Mouse (Mus musculus) megakaryocyte, embryonic 14.5 days (primary cell): ENCODE data around the gene Sel1l3. TPM values are rescaled to one million over a fixed set of nuclear protein-coding genes. Genes with fewer than 3 reads are reported as not detected.

Experiments used
- H3K27me3 ChIP-seq: replicated peaks from 2 replicates; pipeline ENCODE3; 2012; ENCODE audit warnings: inconsistent platforms
- H3K36me3 ChIP-seq: replicated peaks from 2 replicates; pipeline ENCODE3; 2012; ENCODE audit warnings: low read length, inconsistent platforms, mixed read lengths
- H3K4me1 ChIP-seq: 2 replicates; pipeline ENCODE4 v1.6.1; 2012; ENCODE audit warnings: inconsistent platforms
- H3K4me3 ChIP-seq: replicated peaks from 2 replicates; pipeline ENCODE3; 2012; ENCODE audit warnings: moderate library complexity, mild to moderate bottlenecking, inconsistent platforms
- H3K9me3 ChIP-seq: 2 replicates; pipeline ENCODE4 v1.6.1; 2012; ENCODE audit warnings: inconsistent platforms
- FLI1 ChIP-seq: IDR thresholded peaks from 2 replicates; pipeline ENCODE4 v1.6.1; 2012; ENCODE audit warnings: low read length, inconsistent platforms, mixed read lengths
- GATA1 ChIP-seq: IDR thresholded peaks from 3 replicates; pipeline ENCODE4 v1.6.1; 2012; ENCODE audit warnings: mixed read lengths, low read length, inconsistent platforms, borderline replicate concordance
- polyA plus RNA-seq: library from polyadenylated mRNA; stranded (reverse); fragments of >175 nt; gene quantifications from 2 replicates; pipeline ENCODE4 v1.2.3, GENCODE M21; 2012; ENCODE audit warnings: low replicate concordance; ENCODE audit not compliant: insufficient read depth

The Sel1l3 gene
- polyA plus RNA-seq, 1 experiment, result 0.08 TPM

DNA sequence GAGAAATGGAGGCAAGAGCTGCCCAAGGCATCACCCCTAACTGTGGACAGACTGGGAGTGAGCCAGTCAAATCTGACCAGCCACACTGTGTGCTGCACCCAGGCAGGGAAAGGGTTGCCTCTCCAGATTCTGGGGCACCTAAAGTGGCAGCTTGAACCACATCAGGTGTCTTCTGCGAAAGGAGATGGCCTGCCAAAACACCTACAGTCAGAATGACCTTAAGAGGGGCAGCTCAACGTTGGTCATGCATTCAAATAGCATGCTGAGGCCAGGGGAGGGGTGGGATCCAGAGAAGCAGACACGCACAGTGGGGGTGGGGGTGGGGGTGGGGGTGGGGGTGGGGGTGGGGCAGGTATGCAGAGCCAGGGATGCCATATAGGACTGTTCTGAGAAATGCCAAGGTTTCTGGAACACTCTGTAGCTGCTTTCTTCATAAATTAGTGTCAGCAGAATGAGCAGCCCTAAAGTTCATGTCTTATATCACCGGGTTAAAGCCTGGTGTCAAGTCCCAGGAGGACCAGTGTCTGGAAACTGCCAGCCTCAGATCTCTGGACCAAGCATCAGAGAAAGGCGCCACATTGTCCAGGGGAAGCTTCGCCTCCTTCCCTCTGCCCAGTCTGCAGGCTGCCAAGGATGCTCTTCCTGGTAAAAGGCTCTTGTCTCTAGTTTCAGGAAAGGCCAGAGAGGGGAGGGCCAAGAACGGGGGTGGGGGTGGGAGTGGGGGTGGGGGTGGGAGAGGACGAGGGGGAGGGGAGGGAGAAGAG is 65.4 kb downstream of the Sel1l3 start:
- H3K4me3 ChIP-seq, result no peak overlapping the region
- H3K4me1 ChIP-seq, result no peaks in the 10 kb centered on the region
- peaks cover 20% of the 10 kb centered on the region for H3K9me3 ChIP-seq
- H3K36me3 ChIP-seq, result no peaks in the 10 kb centered on the region
- no peaks in the 10 kb centered on the region for H3K27me3 ChIP-seq
- no peak for TF ChIP-seq GATA1
- no peak for TF ChIP-seq FLI1

DNA sequence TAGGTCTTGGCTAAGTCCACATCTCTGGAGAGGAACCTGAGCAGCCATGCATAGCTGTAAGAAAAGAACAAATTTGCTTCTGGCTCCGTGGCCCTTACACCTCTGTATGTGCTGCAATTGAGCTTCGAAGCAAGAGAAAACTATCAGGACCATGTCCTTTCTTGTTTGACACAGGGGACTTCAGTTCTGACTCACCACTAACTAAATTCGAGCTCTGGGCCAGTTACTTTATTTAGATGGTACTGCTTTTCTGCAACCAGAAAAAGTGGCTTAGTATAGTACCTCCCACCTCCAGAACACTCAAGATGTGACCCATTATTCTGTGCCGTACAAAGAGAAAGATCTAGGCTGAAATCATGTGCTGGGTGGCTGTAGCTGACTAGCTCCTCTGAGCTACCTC is 66.3 kb downstream of the Sel1l3 start:
- Histone ChIP-seq H3K36me3 (no peaks in the 10 kb centered on the region), H3K27me3 (no peaks in the 10 kb centered on the region), H3K4me1 (no peaks in the 10 kb centered on the region), H3K9me3 (peaks cover 24% of the 10 kb centered on the region), H3K4me3 (no peak overlapping the region)
- no peak for TF ChIP-seq FLI1
- no peak for TF ChIP-seq GATA1

DNA sequence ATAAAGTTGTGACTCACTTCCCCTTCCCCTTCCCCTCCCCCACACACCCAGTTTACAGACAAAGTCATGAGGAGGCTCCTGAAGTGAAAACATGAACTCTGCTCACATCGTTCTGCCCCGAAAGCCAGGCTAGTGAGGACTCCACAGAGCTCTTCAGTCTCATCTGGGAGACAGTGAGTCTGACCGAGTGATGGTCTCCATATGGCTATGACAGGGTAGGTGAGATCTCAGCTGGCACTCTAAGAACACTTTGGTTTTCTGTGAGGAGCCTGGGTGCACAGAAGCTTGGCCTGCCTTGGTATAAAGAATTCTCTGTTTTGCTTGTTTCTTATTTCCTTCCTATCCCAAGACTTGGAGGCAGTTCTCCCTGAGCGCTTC is 67.1 kb downstream of the Sel1l3 start:
- Histone ChIP-seq H3K4me1 (no peaks in the 10 kb centered on the region), H3K27me3 (no peaks in the 10 kb centered on the region), H3K36me3 (no peaks in the 10 kb centered on the region), H3K9me3 (peaks cover 29% of the 10 kb centered on the region), H3K4me3 (no peak overlapping the region)
- TF ChIP-seq FLI1 (no peak), GATA1 (no peak)

DNA sequence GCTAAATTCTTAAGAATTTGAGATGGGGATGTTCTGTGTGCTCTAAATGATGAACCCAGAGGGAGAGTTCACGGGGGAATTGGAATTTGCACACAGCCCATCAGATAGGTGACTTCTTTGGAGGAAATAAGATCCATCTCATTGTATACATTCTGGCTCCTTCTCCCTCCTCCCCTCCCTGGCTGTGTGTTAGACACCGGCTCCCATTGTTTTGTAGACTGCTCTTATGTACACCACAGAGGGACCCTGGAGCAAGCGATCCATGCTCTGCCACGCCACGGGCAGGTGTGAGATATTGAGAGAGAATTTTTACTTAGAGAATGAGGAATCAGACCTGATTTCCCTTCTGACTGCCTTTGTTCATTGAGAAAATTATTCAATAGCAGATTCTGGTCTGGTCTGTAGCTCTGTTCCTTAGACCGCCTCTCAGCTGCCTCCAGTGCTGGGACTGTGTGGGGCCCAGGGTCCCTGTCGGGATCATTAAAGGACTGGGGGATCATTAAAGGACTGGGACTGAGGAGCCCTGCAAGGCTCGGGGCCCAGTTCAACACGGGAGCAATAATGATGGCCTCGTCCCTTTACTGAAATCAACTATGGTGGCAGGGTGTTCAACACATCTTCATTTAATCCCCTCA is 67.6 kb downstream of the Sel1l3 start:
- Histone ChIP-seq H3K4me3 (no peak overlapping the region), H3K9me3 (peaks cover 33% of the 10 kb centered on the region), H3K36me3 (no peaks in the 10 kb centered on the region), H3K4me1 (no peaks in the 10 kb centered on the region), H3K27me3 (no peaks in the 10 kb centered on the region)
- no peak for TF ChIP-seq GATA1
- TF ChIP-seq FLI1, result no peak

DNA sequence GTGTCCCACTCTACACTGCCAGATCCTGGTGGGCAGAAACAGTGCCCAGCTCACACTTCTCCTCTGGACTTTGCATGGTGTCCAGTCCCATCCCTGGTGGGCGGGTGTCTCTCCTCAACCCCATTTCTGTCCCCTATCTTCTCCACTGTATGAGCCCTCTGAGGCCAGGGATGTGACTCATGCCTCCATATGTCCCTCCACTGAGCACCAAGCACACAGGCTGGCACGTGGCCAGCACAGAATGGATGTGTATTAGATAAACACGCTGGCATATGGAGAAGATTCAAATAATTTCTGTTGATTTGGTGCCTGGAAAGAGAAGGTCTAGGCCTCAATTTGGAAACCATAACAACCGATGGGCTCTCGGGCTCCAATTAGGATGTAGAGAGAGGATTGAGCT is 71.1 kb downstream of the Sel1l3 start:
- TF ChIP-seq FLI1, result no peak
- TF ChIP-seq GATA1, result no peak

DNA sequence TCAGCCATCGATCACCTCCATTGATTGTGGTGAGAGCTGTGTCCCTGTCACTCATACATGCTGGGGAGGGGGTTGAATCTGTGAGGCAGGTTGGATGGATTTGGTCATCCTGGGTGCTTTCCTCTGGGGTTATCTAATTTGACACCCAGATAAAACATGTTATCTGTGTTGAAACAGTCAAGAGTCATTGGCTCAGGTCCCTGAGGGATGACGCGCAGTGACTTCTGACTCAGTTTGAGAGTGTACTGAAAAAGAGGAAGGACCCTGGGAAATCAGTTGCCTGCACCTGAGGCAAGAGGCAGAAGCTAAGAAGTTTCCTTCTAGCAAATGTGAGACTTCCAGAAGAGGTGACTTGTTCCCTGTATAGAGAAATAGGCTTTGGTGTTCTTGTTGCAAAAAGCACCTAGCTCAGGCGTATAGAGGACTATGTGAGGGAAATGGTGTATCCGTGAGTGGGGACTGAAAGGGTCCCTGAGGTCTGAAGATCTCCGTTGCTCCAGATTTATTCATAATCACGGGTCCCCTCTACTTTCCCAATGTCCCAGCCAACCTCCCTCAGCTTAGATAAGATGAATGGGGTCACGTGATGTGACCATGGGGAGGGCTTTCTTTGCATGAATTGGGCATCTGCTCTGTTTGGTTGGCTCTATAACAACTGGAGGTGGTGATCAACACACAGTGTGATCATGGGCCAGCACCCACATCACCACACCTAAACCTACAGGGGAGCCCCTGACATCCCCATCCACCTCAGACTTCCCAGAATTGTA is 73.4 kb downstream of the Sel1l3 start:
- Histone ChIP-seq H3K9me3 (peaks cover 32% of the 10 kb centered on the region), H3K4me3 (no peak overlapping the region), H3K4me1 (no peaks in the 10 kb centered on the region), H3K27me3 (no peaks in the 10 kb centered on the region), H3K36me3 (no peaks in the 10 kb centered on the region)
- TF ChIP-seq FLI1 (no peak), GATA1 (no peak)

More for the DNA sequence above, 71.1 kb downstream of the Sel1l3 start:
- Histone ChIP-seq H3K27me3 (no peaks in the 10 kb centered on the region), H3K36me3 (no peaks in the 10 kb centered on the region), H3K4me3 (no peak overlapping the region), H3K9me3 (peaks cover 34% of the 10 kb centered on the region), H3K4me1 (no peaks in the 10 kb centered on the region)

DNA sequence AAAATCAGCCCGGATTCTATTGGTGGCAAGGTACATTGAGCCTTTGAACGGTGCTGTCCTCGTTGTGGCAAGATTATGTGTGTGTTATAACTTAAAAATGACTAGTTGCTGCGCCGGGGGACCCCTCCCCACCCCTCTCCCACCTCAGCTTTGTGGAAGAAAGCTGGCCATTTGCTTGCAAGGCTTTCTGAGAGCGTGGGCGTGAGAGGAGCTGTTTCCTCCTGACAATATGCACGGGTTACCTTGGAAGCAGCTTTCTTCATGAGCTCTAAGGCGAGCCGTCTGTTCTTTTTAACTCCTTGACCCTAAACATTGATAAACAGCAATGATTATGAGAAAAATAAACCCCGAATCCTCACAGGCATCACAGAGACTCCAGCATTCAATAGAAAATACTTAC is 74.2 kb downstream of the Sel1l3 start:
- Histone ChIP-seq H3K9me3 (peaks cover 25% of the 10 kb centered on the region), H3K4me1 (no peaks in the 10 kb centered on the region), H3K4me3 (no peak overlapping the region), H3K36me3 (no peaks in the 10 kb centered on the region), H3K27me3 (no peaks in the 10 kb centered on the region)
- no peak for TF ChIP-seq FLI1
- TF ChIP-seq GATA1, result no peak

DNA sequence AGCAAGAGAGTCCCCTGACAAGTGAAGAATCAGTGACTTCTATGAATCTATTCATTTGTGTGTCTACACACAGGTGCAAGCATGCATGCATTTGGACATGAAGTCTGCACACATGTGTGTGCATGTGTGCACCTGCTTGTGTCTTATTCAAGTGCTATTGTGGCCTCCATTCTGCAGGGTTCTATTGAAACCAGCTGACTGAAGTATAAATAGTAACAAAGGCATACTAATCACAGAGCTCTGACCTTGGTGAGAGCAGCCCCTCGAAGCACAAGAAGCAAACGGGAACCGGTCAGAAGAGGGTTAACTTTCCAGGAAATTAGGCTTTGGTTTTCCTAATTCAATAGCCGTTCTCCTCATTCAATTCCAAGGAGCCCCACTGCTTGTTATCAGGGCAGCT is 74.6 kb downstream of the Sel1l3 start:
- no peaks in the 10 kb centered on the region for H3K27me3 ChIP-seq
- H3K9me3 ChIP-seq, result peaks cover 22% of the 10 kb centered on the region
- no peaks in the 10 kb centered on the region for H3K36me3 ChIP-seq
- no peaks in the 10 kb centered on the region for H3K4me1 ChIP-seq
- TF ChIP-seq FLI1, result no peak
- no peak for TF ChIP-seq GATA1
- no peak overlapping the region for H3K4me3 ChIP-seq

DNA sequence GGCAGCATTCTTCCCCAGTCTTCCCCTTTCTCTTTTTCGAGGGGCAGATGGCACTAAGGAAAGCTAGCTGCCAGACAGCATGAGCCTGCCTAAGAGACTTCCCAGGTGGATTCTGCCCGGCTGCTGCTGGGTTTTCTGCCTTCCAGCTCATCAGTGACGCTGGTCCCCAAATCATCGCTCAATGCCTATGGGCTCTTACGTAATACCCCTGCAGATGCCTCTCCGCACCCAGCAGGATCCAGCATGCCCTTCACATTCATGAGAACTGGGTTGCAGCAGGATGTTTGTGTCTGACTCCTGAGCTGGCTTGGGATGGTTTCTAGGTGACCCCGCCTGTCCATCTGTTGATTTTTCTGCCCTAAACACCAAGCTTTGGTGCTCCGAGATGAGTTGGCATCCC is 75.7 kb downstream of the Sel1l3 start:
- TF ChIP-seq FLI1 (no peak), GATA1 (no peak)
- H3K36me3 ChIP-seq, result no peaks in the 10 kb centered on the region
- no peak overlapping the region for H3K4me3 ChIP-seq

DNA sequence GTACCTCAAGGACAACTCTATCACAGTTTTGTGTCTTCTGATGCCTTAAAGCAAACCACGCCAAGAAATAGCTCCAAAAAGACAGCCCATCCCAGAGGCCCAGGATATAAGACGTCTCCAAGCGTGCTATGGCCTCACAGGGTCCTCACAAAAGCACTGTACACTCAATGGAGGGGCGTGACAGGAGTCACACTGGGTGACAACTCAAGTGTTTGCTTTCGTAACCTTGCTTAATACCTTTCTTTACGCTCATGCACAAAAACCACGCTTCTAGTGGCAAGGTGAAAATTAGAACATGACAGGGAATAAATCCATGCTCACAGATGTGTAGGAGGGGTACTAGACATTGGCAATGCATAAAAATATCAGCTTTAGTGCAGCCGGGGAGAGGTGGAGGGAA is 77.7 kb downstream of the Sel1l3 start:
- no peaks in the 10 kb centered on the region for H3K36me3 ChIP-seq
- no peaks in the 10 kb centered on the region for H3K27me3 ChIP-seq
- H3K4me1 ChIP-seq, result no peaks in the 10 kb centered on the region
- TF ChIP-seq GATA1 (no peak), FLI1 (no peak)
- H3K9me3 ChIP-seq, result no peaks in the 10 kb centered on the region
- no peak overlapping the region for H3K4me3 ChIP-seq

More for the DNA sequence above, 75.7 kb downstream of the Sel1l3 start:
- no peaks in the 10 kb centered on the region for H3K4me1 ChIP-seq
- no peaks in the 10 kb centered on the region for H3K27me3 ChIP-seq
- H3K9me3 ChIP-seq, result peaks cover 14% of the 10 kb centered on the region
